Mouse (Mus musculus) MEL (cell line): ENCODE measurements at regions not wholly inside any gene's neighbourhood (a gene's known extent, or its start where the extent isn't known, plus 50 kb on each side); places are given as distances from the start of the nearest gene placed in this dataset.

Source experiments
- DNase-seq: peaks from one replicate; pipeline ENCODE4 v3.0.0; 2011; ENCODE audit warnings: low read depth, low spot score
- H3K27ac ChIP-seq: 2 replicates; pipeline ENCODE4 v1.5.1; 2012; ENCODE audit warnings: low read depth, mild to moderate bottlenecking, control low read depth, low read length, moderate library complexity; ENCODE audit not compliant: control insufficient read depth
- H3K27me3 ChIP-seq, 2 experiments: fragments of 150-350 bp in 1 of 2; sonication (generic) in 1 of 2; 2 replicates each; pipeline ENCODE4 v1.6.1; 2012; ENCODE audit warnings: low read length in 2 of 2, mild to moderate bottlenecking in 2 of 2, improper control_type of control experiment in 1 of 2, moderate library complexity in 1 of 2; ENCODE audit not compliant: insufficient read depth in 2 of 2, control insufficient read depth in 1 of 2
- H3K36me3 ChIP-seq, 2 experiments: 2 replicates each; pipeline ENCODE4 v1.6.1; 2012 to 2014; ENCODE audit warnings: low read length in 2 of 2, improper control_type of control experiment in 1 of 2, inconsistent platforms in 1 of 2, mild to moderate bottlenecking in 1 of 2; ENCODE audit not compliant: insufficient read depth in 2 of 2, control insufficient read depth in 1 of 2
- H3K4me1 ChIP-seq, 2 experiments: fragments of 150-350 bp in 1 of 2; sonication (generic) in 1 of 2; 2 replicates each; pipeline ENCODE4 v1.6.1; 2012; ENCODE audit warnings: low read length in 2 of 2, improper control_type of control experiment in 1 of 2, mild to moderate bottlenecking in 1 of 2; ENCODE audit not compliant: insufficient read depth in 2 of 2, control insufficient read depth in 1 of 2
- H3K4me3 ChIP-seq, 2 experiments: fragments of 150-350 bp in 1 of 2; sonication (generic) in 1 of 2; 2 replicates each; pipeline ENCODE4 v1.5.1; 2012; ENCODE audit warnings: low read depth in 2 of 2, low read length in 2 of 2, mild to moderate bottlenecking in 2 of 2, moderate library complexity in 2 of 2, control low read depth in 1 of 2, improper control_type of control experiment in 1 of 2; ENCODE audit not compliant: control insufficient read depth in 1 of 2, insufficient read depth in 1 of 2
- H3K79me2 ChIP-seq: 2 replicates; pipeline ENCODE4 v1.6.1; 2012; ENCODE audit warnings: mild to moderate bottlenecking, low read length, moderate library complexity; ENCODE audit not compliant: control insufficient read depth, poor library complexity, insufficient read depth
- H3K9ac ChIP-seq: 2 replicates; pipeline ENCODE4 v1.6.1; 2012; ENCODE audit warnings: low read depth, mild to moderate bottlenecking, control low read depth, low read length, moderate library complexity; ENCODE audit not compliant: control insufficient read depth, poor library complexity, severe bottlenecking
- H3K9me3 ChIP-seq: fragments of 150-350 bp; sonication (generic); replicated peaks from 2 replicates; pipeline ENCODE4 v1.6.1; 2012; ENCODE audit warnings: mild to moderate bottlenecking, low read length, improper control_type of control experiment, moderate library complexity; ENCODE audit not compliant: insufficient read depth
- CTCF ChIP-seq, 3 experiments: IDR thresholded peaks in 2 of 3; conservative IDR thresholded peaks in 1 of 3; 2 replicates each; pipeline ENCODE4 v1.5.1; 2011 to 2012; ENCODE audit warnings: low read length in 3 of 3, low read depth in 2 of 3, mild to moderate bottlenecking in 2 of 3, improper control_type of control experiment in 1 of 3, inconsistent platforms in 1 of 3, mixed read lengths in 1 of 3, moderate library complexity in 1 of 3; ENCODE audit not compliant: control insufficient read depth in 1 of 3, insufficient read depth in 1 of 3, poor library complexity in 1 of 3, severe bottlenecking in 1 of 3
- ETS1 ChIP-seq: IDR thresholded peaks from 2 replicates; pipeline ENCODE4 v1.6.1; 2012; ENCODE audit warnings: low read depth, mild to moderate bottlenecking, inconsistent platforms, low read length, improper control_type of control experiment, moderate library complexity
- GABPA ChIP-seq: IDR thresholded peaks from 2 replicates; pipeline ENCODE4 v1.6.1; 2012; ENCODE audit warnings: low read depth, mild to moderate bottlenecking, inconsistent platforms, low read length, improper control_type of control experiment, moderate library complexity
- JUND ChIP-seq: IDR thresholded peaks from 2 replicates; pipeline ENCODE4 v1.6.1; 2011; ENCODE audit warnings: low read depth, mild to moderate bottlenecking, improper control_type of control experiment, low read length
- KAT2A ChIP-seq: conservative IDR thresholded peaks from 2 replicates; pipeline ENCODE4 v1.6.1; 2012; ENCODE audit warnings: low read depth, low read length, improper control_type of control experiment, inconsistent platforms
- MAFK ChIP-seq: IDR thresholded peaks from 2 replicates; pipeline ENCODE4 v1.6.1; 2011; ENCODE audit warnings: low read depth, mild to moderate bottlenecking, low read length, improper control_type of control experiment, borderline replicate concordance
- MAZ ChIP-seq: IDR thresholded peaks from 2 replicates; pipeline ENCODE4 v1.6.1; 2012; ENCODE audit warnings: low read depth, mild to moderate bottlenecking, inconsistent platforms, low read length, improper control_type of control experiment
- MEF2A ChIP-seq: IDR thresholded peaks from 2 replicates; pipeline ENCODE4 v1.6.1; 2014; ENCODE audit warnings: low read depth, mild to moderate bottlenecking, inconsistent platforms, low read length, improper control_type of control experiment; ENCODE audit not compliant: poor library complexity, insufficient replicate concordance, severe bottlenecking; ENCODE audit errors: extremely low read depth
- MXI1 ChIP-seq: IDR thresholded peaks from 2 replicates; pipeline ENCODE4 v1.6.1; 2011; ENCODE audit warnings: mild to moderate bottlenecking, low read depth, low read length, improper control_type of control experiment
- MYC ChIP-seq: IDR thresholded peaks from 2 replicates; pipeline ENCODE4 v1.6.1; 2011; ENCODE audit warnings: low read depth, mild to moderate bottlenecking, low read length, improper control_type of control experiment, moderate library complexity
- NELFE ChIP-seq: IDR thresholded peaks from 2 replicates; pipeline ENCODE4 v1.6.1; 2011; ENCODE audit warnings: low read depth, low read length, improper control_type of control experiment
- POLR2A ChIP-seq, 2 experiments: IDR thresholded peaks; 2 replicates each; pipeline ENCODE4 v1.6.1; 2011 to 2012; ENCODE audit warnings: low read length in 2 of 2, mild to moderate bottlenecking in 2 of 2, control low read depth in 1 of 2, improper control_type of control experiment in 1 of 2, low read depth in 1 of 2, moderate library complexity in 1 of 2; ENCODE audit not compliant: control insufficient read depth in 1 of 2, insufficient read depth in 1 of 2, poor library complexity in 1 of 2
- RCOR1 ChIP-seq: IDR thresholded peaks from 2 replicates; pipeline ENCODE4 v1.6.1; 2012; ENCODE audit warnings: low read depth, mild to moderate bottlenecking, inconsistent platforms, low read length, improper control_type of control experiment
- SMC3 ChIP-seq: IDR thresholded peaks from 2 replicates; pipeline ENCODE4 v1.6.1; 2011; ENCODE audit warnings: low read depth, low read length, improper control_type of control experiment
- TAL1 ChIP-seq: IDR thresholded peaks from 2 replicates; pipeline ENCODE4 v1.6.1; 2012; ENCODE audit warnings: mild to moderate bottlenecking, inconsistent platforms, low read length, moderate library complexity, mixed read lengths
- USF1 ChIP-seq: IDR thresholded peaks from 2 replicates; pipeline ENCODE4 v1.6.1; 2014; ENCODE audit warnings: low read depth, mild to moderate bottlenecking, inconsistent platforms, low read length, improper control_type of control experiment, moderate library complexity
- USF2 ChIP-seq, 2 experiments: IDR thresholded peaks; 2 replicates each; pipeline ENCODE4 v1.6.1; 2011 to 2012; ENCODE audit warnings: improper control_type of control experiment in 2 of 2, low read length in 2 of 2, borderline replicate concordance in 1 of 2, inconsistent platforms in 1 of 2, low read depth in 1 of 2, mild to moderate bottlenecking in 1 of 2; ENCODE audit not compliant: insufficient read depth in 1 of 2
- ZKSCAN1 ChIP-seq: IDR thresholded peaks from 2 replicates; pipeline ENCODE4 v1.6.1; 2012; ENCODE audit warnings: low read depth, mild to moderate bottlenecking, inconsistent platforms, low read length, improper control_type of control experiment, moderate library complexity
- ZNF384 ChIP-seq: IDR thresholded peaks from 2 replicates; pipeline ENCODE4 v1.6.1; 2012; ENCODE audit warnings: low read depth, mild to moderate bottlenecking, inconsistent platforms, low read length, improper control_type of control experiment

DNA sequence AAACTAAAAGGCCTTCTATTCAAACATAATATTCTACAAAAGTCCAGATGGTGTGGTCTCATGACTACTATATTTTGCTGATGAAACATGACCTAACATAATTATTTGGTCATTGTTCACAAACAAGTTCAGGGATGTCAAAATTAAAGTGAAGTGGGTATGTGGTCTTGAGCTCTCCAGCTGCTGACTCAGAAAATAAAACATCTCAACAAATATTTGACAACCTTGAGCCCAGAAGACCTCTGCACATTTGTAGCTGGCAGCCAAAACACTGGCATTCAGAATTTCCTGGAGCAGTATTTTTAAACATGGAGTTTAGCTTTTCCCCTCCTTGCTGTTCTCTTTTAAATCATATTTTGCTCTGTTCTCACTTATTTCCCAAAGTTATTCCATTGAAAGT is 829.7 kb upstream of the Cited2 start:
- Histone ChIP-seq H3K9me3 (no peaks in the 10 kb centered on the region), H3K27me3 (no peaks in the 10 kb centered on the region), H3K27ac (no peak overlapping the region), H3K9ac (no peak overlapping the region), H3K4me1 (no peaks in the 10 kb centered on the region), H3K36me3 (no peaks in the 10 kb centered on the region), H3K79me2 (no peaks in the 10 kb centered on the region), H3K4me3 (no peak overlapping the region)
- TF ChIP-seq SMC3 = no peak
- TF ChIP-seq JUND = no peak
- TF ChIP-seq POLR2A (IDR thresholded peaks at IDR 0.05; ENCODE audit: control insufficient read depth in 1 of 2, insufficient read depth in 1 of 2, low read depth in 1 of 2, low read length in 2 of 2, poor library complexity in 1 of 2) = no peak
- no peak for TF ChIP-seq CTCF (IDR thresholded peaks at IDR 0.05 in 2 of 3, conservative IDR thresholded peaks at IDR 0.05 in 1 of 3; ENCODE audit: control insufficient read depth in 1 of 3, insufficient read depth in 1 of 3, low read depth in 2 of 3, low read length in 3 of 3, poor library complexity in 1 of 3, severe bottlenecking in 1 of 3)
- TF ChIP-seq USF2 (IDR thresholded peaks at IDR 0.05; ENCODE audit: borderline replicate concordance in 1 of 2, insufficient read depth in 1 of 2, low read depth in 1 of 2, low read length in 2 of 2) = no peak
- no peak for TF ChIP-seq ZKSCAN1
- TF ChIP-seq MAZ = no peak
- TF ChIP-seq KAT2A = no peak
- no peak for TF ChIP-seq RCOR1
- no peak for TF ChIP-seq MYC
- no peak for DNase-seq

- no peaks in the 10 kb centered on the region for H3K4me1 ChIP-seq
- no peak overlapping the region for H3K27ac ChIP-seq
- H3K4me3 ChIP-seq = no peak overlapping the region
- no peak overlapping the region for H3K9ac ChIP-seq
- H3K36me3 ChIP-seq = no peaks in the 10 kb centered on the region
- no peaks in the 10 kb centered on the region for H3K9me3 ChIP-seq
- DNase-seq = no peak
- H3K79me2 ChIP-seq = no peaks in the 10 kb centered on the region
- TF ChIP-seq NELFE (no peak), ZNF384 (no peak), TAL1 (no peak), MXI1 (no peak), RCOR1 (no peak), USF1 (no peak), ETS1 (no peak), ZKSCAN1 (no peak), POLR2A (IDR thresholded peaks at IDR 0.05; ENCODE audit: control insufficient read depth in 1 of 2, insufficient read depth in 1 of 2, low read depth in 1 of 2, low read length in 2 of 2, poor library complexity in 1 of 2) (no peak), GABPA (no peak), MEF2A (no peak), JUND (no peak), MAFK (no peak)
- no peaks in the 10 kb centered on the region for H3K27me3 ChIP-seq
Measured at GRCm38 (mm10) chr10:16895332-16895731, 827.7 kb upstream of the Cited2 start.
